Mouse (Mus musculus) testis, adult 2 months (tissue): ENCODE measurements at regions not wholly inside any gene's neighbourhood (a gene's known extent, or its start where the extent isn't known, plus 50 kb on each side); places are given as distances from the start of the nearest gene placed in this dataset.

Experiments
- H3K27ac ChIP-seq: fragments of 200-500 bp; 2 replicates; pipeline ENCODE4 v1.5.1; 2012; ENCODE audit warnings: low read depth, low read length; ENCODE audit not compliant: control insufficient read depth, insufficient read depth
- H3K27me3 ChIP-seq: fragments of 200-500 bp; 2 replicates; pipeline ENCODE4 v1.6.1; 2012; ENCODE audit warnings: mild to moderate bottlenecking, low read length, moderate library complexity; ENCODE audit not compliant: control insufficient read depth, insufficient read depth
- H3K36me3 ChIP-seq: fragments of 200-500 bp; 2 replicates; pipeline ENCODE4 v1.6.1; 2012; ENCODE audit warnings: mild to moderate bottlenecking, low read length; ENCODE audit not compliant: control insufficient read depth, insufficient read depth
- H3K4me1 ChIP-seq: fragments of 200-500 bp; 2 replicates; pipeline ENCODE4 v1.6.1; 2012; ENCODE audit warnings: low read length; ENCODE audit not compliant: control insufficient read depth, insufficient read depth
- H3K4me3 ChIP-seq: fragments of 200-500 bp; 2 replicates; pipeline ENCODE4 v1.5.1; 2012; ENCODE audit warnings: low read depth, mild to moderate bottlenecking, low read length, moderate library complexity, mixed read lengths; ENCODE audit not compliant: control insufficient read depth
- CTCF ChIP-seq: fragments of 200-500 bp; IDR thresholded peaks from 2 replicates; pipeline ENCODE4 v1.5.1; 2012; ENCODE audit warnings: low read depth, mild to moderate bottlenecking, inconsistent platforms, low read length, moderate library complexity; ENCODE audit not compliant: control insufficient read depth, insufficient read depth, insufficient replicate concordance
- POLR2A ChIP-seq: fragments of 200-500 bp; IDR thresholded peaks from 2 replicates; pipeline ENCODE4 v1.6.1; 2012; ENCODE audit warnings: low read depth, mild to moderate bottlenecking, inconsistent platforms, low read length, moderate library complexity; ENCODE audit not compliant: control insufficient read depth

DNA sequence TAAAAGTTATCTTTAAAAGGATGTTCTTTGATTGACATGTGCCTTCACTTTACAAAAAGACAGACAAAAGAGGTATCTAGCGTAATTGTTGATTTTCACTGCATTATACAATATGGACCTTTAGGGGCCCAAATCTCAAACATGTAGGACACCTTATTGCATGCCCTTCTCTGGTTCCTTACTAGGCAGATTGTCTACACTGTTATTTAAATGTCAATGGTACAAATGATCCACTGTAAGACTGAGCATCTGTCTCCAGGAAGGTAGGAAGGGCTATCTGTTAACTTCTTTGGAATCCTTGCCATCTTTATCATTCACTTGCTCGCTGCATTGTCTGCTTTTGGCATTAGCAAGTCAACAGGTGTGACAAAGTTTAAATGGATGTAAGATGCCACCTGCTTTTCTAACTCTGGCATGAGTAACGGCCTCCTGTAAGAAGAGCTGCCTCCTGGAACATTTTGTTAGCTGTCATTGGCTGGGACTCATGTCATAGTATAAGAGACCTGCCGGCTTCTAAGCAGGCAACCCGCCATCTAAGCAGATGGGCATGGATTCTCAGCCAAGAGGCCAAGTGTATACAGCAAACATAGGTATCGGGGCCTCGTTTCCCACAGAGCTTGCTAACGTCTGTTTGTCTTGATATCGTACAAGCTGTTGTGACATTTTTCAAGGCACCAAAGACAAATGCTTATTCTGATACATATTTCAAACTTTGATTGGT lies 560.0 kb upstream of the Adgrl2 start:
- Histone ChIP-seq H3K27ac (no peak overlapping the region), H3K27me3 (no peaks in the 10 kb centered on the region), H3K36me3 (no peaks in the 10 kb centered on the region), H3K4me1 (peaks cover 3% of the 10 kb centered on the region), H3K4me3 (no peak overlapping the region)
- TF ChIP-seq CTCF, result no peak
- TF ChIP-seq POLR2A, result no peak

DNA sequence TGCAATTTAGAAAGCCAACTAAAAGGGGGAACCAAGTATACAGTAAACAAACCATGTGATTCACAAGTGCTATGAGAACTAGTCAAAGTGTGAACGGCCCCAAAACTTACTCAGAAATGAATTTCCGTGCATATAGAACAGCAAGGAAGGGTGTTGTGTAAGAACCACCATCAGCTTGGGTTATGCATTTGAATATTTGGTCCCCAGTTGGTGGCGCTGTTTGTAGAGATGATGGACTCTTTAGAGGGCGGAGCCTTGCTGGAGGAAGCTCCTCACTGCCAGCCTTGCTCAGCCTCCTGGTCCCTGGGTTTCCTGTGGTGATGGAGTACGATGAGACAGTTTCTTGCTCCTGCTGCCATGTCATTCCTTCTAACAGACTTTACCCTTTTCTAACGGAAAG lies 556.7 kb upstream of the Adgrl2 start:
- no peaks in the 10 kb centered on the region for H3K36me3 ChIP-seq
- TF ChIP-seq POLR2A, result no peak
- TF ChIP-seq CTCF, result 0 out of 2 replicates have a peak, but pooled peaks have one; percentile 16
- H3K27me3 ChIP-seq, result no peaks in the 10 kb centered on the region
- H3K4me1 ChIP-seq, result peaks cover 3% of the 10 kb centered on the region
- H3K27ac ChIP-seq, result no peak overlapping the region
- no peak overlapping the region for H3K4me3 ChIP-seq

DNA sequence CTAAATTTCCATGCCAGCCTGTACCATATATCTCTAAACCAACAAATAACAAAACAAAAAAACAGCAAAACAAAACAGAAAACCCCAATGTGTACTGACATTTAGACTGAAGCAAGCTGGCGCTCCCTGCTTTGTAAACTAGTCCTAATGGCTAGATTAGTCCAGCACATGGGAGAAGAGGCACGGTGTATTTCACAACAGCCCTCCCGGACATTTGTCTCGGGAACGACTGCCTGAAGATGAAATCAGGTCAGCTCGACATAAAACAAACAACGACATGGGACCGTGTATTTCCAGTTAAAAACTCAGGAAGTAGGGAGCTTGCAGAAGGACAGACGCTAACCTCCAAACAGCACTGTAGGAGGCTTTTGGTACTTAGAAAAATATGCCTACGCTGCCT lies 555.9 kb upstream of the Adgrl2 start:
- Histone ChIP-seq H3K4me1 (peaks cover 3% of the 10 kb centered on the region), H3K36me3 (no peaks in the 10 kb centered on the region), H3K27ac (no peak overlapping the region), H3K27me3 (no peaks in the 10 kb centered on the region), H3K4me3 (no peak overlapping the region; the same call in 1 of the 2 replicates)
- TF ChIP-seq POLR2A (no peak), CTCF (no peak)

DNA sequence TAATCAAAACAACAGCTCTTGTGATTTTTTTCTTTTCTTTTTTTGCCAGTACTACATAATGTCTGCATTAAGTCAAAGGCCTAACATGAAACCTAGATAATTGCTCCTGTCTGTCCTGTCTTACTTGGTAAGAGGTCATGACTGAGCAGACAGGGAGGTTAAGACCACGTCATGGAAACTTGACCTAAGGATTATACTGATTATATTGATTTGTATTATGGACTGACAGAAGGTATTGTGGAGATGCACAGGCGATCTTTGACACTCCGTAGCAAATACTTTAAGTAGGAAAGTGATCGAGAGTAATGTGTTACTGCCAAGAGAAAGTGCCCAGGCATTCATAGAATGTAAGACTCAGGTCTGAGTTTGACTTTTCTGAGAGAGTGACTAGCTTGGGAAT lies 543.8 kb upstream of the Adgrl2 start:
- no peak overlapping the region for H3K27ac ChIP-seq
- H3K27me3 ChIP-seq, result no peaks in the 10 kb centered on the region
- H3K4me1 ChIP-seq, result no peaks in the 10 kb centered on the region; the same call in 1 of the 2 replicates
- H3K4me3 ChIP-seq, result no peak overlapping the region
- no peaks in the 10 kb centered on the region for H3K36me3 ChIP-seq
- TF ChIP-seq POLR2A (no peak), CTCF (no peak)

DNA sequence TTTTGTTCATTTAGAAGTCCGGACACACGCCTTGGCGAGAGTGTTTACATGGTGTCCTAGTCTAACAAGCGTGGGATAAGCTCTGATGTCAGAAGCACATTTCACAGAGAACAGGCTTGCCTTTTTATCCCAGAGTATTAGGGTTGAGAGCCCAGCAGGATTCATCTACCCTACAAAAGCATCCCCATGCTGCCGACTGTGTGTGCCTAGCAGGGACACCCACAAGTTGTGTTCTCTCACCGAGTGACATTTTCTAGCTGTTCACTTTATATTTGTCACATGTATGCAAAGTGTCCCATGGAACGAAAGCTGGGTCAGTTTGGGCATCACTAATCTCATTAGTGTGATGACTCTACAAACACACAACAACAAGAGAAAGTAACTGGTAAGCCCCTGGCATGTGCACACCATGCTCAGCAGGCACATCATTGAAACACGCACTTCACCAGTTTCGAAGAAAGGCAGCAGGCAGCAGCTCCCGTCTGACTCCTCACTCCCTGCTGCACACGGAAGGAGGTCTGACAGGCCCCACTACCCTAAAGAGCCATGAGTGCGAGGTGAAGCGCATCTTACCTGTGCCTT lies 539.8 kb upstream of the Adgrl2 start:
- Histone ChIP-seq H3K4me3 (no peak overlapping the region), H3K4me1 (no peaks in the 10 kb centered on the region), H3K27ac (no peak overlapping the region), H3K36me3 (no peaks in the 10 kb centered on the region), H3K27me3 (no peaks in the 10 kb centered on the region)
- TF ChIP-seq CTCF (no peak), POLR2A (no peak)

DNA sequence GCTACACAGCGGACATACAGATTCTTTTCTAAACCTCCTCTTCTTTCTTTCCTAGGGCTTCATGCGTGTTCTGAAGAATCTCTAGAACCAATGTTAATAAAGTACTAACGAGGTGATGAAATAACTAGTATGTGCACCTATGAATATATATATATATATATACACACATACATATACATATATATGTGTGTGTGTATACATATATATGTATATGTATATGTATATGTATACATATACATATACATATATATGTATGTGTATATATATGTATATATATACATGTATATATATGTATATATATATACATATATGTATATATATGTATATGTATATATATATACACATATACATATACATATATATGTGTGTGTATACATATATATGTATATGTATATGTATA lies 536.2 kb upstream of the Adgrl2 start:
- H3K27ac ChIP-seq, result no peak overlapping the region
- no peak overlapping the region for H3K4me3 ChIP-seq
- peaks cover 4% of the 10 kb centered on the region for H3K4me1 ChIP-seq
- H3K36me3 ChIP-seq, result no peaks in the 10 kb centered on the region
- H3K27me3 ChIP-seq, result no peaks in the 10 kb centered on the region
- TF ChIP-seq POLR2A, result no peak
- TF ChIP-seq CTCF, result no peak

DNA sequence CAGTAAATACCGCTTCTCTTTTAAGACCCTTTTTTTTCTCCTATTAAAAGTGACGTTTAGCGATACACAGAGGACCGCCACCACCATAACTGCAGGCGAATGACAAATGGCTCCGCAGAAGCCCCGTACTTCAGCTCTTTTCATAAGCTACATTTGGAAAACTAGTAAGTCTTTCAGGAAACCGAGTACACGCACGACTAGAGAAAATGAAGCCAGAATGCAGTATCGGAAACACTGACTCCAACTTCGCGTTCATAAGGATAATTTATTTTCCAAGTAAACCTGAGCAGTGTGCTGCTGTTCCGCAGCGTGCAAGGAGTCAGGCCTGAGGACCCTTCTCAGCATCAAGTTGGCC lies 529.2 kb upstream of the Adgrl2 start:
- H3K27ac ChIP-seq, result no peak overlapping the region
- no peaks in the 10 kb centered on the region; the same call in 1 of the 2 replicates for H3K27me3 ChIP-seq

More for the DNA sequence above, 529.2 kb upstream of the Adgrl2 start:
- Histone ChIP-seq H3K4me1 (peaks cover 5% of the 10 kb centered on the region), H3K4me3 (peak overlapping the region; percentile 20; the same call in 1 of the 2 replicates), H3K36me3 (no peaks in the 10 kb centered on the region)
- TF ChIP-seq POLR2A (no peak), CTCF (no peak)
